Mouse (Mus musculus): ENCODE data around the gene Bcat2. TPM values are rescaled to one million over a fixed set of nuclear protein-coding genes. Genes with fewer than 3 reads are reported as not detected.
A peak's percentile ranks its signal among the peaks of the same experiment; 100 is the strongest.

Bcat2 gene
- polyA plus RNA-seq (2012; fragmentation: generic; extraction: Trizol): 54.1 TPM

GRCm38 (mm10) chr7:45570103-45570741 lies at the start of gene Bcat2:
Gene Bcat2, plus strand, starts transcription at chr7:45570153.
- no peaks in the 10 kb centered on the region for H3K36me3 ChIP-seq (ENCODE audit: control insufficient read depth, insufficient read depth)
- H3K4me2 ChIP-seq (ENCODE audit: low read depth): peak within 1 kb of the TSS; percentile 70
- peaks cover 5% of the 10 kb centered on the region for H3K79me2 ChIP-seq (ENCODE audit: control insufficient read depth, insufficient read depth)
- TF ChIP-seq SRF (IDR thresholded peaks at IDR 0.05; ENCODE audit: control insufficient read depth, insufficient read length, low read depth): no peak
- no peak for TF ChIP-seq TCF3 (IDR thresholded peaks at IDR 0.05; ENCODE audit: insufficient read length, low read depth)
- TF ChIP-seq CEBPB (IDR thresholded peaks at IDR 0.05; ENCODE audit: insufficient read depth, poor library complexity, severe bottlenecking): no peak
- no peak for TF ChIP-seq TCF12 (IDR thresholded peaks at IDR 0.05; ENCODE audit: insufficient read depth, poor library complexity, severe bottlenecking)
- peak in 2 of 3 experiments; percentile 55 to 90 for TF ChIP-seq MYOD1 (IDR thresholded peaks at IDR 0.05; ENCODE audit: control insufficient read depth in 1 of 3, insufficient read length in 2 of 3, low read depth in 2 of 3)
- TF ChIP-seq POLR2AphosphoS2 (IDR thresholded peaks at IDR 0.05; ENCODE audit: insufficient read length, low read depth): peak; percentile 80
- TF ChIP-seq MYOG (IDR thresholded peaks at IDR 0.05; ENCODE audit: control insufficient read depth in 1 of 3, insufficient read depth in 1 of 3, insufficient read length in 2 of 3, low read depth in 2 of 3): peak in 2 of 3 experiments; percentile 44 to 79
- no peak for TF ChIP-seq MAX (IDR thresholded peaks at IDR 0.05; ENCODE audit: low read depth)
- no peak for TF ChIP-seq REST (IDR thresholded peaks at IDR 0.05; ENCODE audit: insufficient read depth, insufficient read length)
- no peak for TF ChIP-seq USF1 (IDR thresholded peaks at IDR 0.05; ENCODE audit: low read depth)
- TF ChIP-seq POLR2A (IDR thresholded peaks at IDR 0.05; ENCODE audit: insufficient read length, low read depth): peak; percentile 77
- TF ChIP-seq E2F4 (IDR thresholded peaks at IDR 0.05; ENCODE audit: insufficient read depth): no peak
- peak within 1 kb of the TSS; percentile 46 for H3K4me3 ChIP-seq
- peak within 1 kb of the TSS; percentile 65 for H3ac ChIP-seq (ENCODE audit: control insufficient read depth, insufficient read length)
- H3K27me3 ChIP-seq (ENCODE audit: control insufficient read depth, insufficient read depth, insufficient read length): no peaks in the 10 kb centered on the region

GRCm38 (mm10) chr7:45520605-45521004 lies 49.3 kb upstream of the Bcat2 start:
- no peaks in the 10 kb centered on the region for H3K27me3 ChIP-seq (ENCODE audit: control insufficient read depth, insufficient read depth, insufficient read length)
- no peak overlapping the region for H3ac ChIP-seq (ENCODE audit: control insufficient read depth, insufficient read length)
- H3K36me3 ChIP-seq (ENCODE audit: control insufficient read depth, insufficient read depth): peaks cover 30% of the 10 kb centered on the region
- no peak overlapping the region for H3K4me3 ChIP-seq
- no peak for TF ChIP-seq TCF3 (IDR thresholded peaks at IDR 0.05; ENCODE audit: insufficient read length, low read depth)
- no peak overlapping the region for H3K4me2 ChIP-seq (ENCODE audit: low read depth)
- peaks cover 24% of the 10 kb centered on the region for H3K79me2 ChIP-seq (ENCODE audit: control insufficient read depth, insufficient read depth)

GRCm38 (mm10) chr7:45521728-45522184 lies 48.2 kb upstream of the Bcat2 start:
- Histone ChIP-seq H3K4me3 (peak overlapping the region; percentile 100), H3ac (ENCODE audit: control insufficient read depth, insufficient read length) (no peak overlapping the region), H3K36me3 (ENCODE audit: control insufficient read depth, insufficient read depth) (peaks cover 30% of the 10 kb centered on the region), H3K27me3 (ENCODE audit: control insufficient read depth, insufficient read depth, insufficient read length) (no peaks in the 10 kb centered on the region), H3K4me2 (ENCODE audit: low read depth) (peak overlapping the region; percentile 83), H3K79me2 (ENCODE audit: control insufficient read depth, insufficient read depth) (peaks cover 28% of the 10 kb centered on the region)
- no peak for TF ChIP-seq REST (IDR thresholded peaks at IDR 0.05; ENCODE audit: insufficient read depth, insufficient read length)
- no peak for TF ChIP-seq USF1 (IDR thresholded peaks at IDR 0.05; ENCODE audit: low read depth)
- TF ChIP-seq MAX (IDR thresholded peaks at IDR 0.05; ENCODE audit: low read depth): no peak
- TF ChIP-seq MYOD1 (IDR thresholded peaks at IDR 0.05; ENCODE audit: control insufficient read depth in 1 of 3, insufficient read length in 2 of 3, low read depth in 2 of 3): no peak
- no peak for TF ChIP-seq TCF3 (IDR thresholded peaks at IDR 0.05; ENCODE audit: insufficient read length, low read depth)
- TF ChIP-seq TCF12 (IDR thresholded peaks at IDR 0.05; ENCODE audit: insufficient read depth, poor library complexity, severe bottlenecking): no peak
- no peak for TF ChIP-seq CEBPB (IDR thresholded peaks at IDR 0.05; ENCODE audit: insufficient read depth, poor library complexity, severe bottlenecking)
- peak; percentile 46 for TF ChIP-seq POLR2A (IDR thresholded peaks at IDR 0.05; ENCODE audit: insufficient read length, low read depth)
- peak; percentile 94 for TF ChIP-seq POLR2AphosphoS2 (IDR thresholded peaks at IDR 0.05; ENCODE audit: insufficient read length, low read depth)
- no peak for TF ChIP-seq E2F4 (IDR thresholded peaks at IDR 0.05; ENCODE audit: insufficient read depth)

GRCm38 (mm10) chr7:45522194-45522752 lies 47.7 kb upstream of the Bcat2 start:
- peak overlapping the region; percentile 100 for H3K4me3 ChIP-seq

More at GRCm38 (mm10) chr7:45522194-45522752, 47.7 kb upstream of the Bcat2 start:
- Histone ChIP-seq H3ac (ENCODE audit: control insufficient read depth, insufficient read length) (no peak overlapping the region), H3K79me2 (ENCODE audit: control insufficient read depth, insufficient read depth) (peaks cover 28% of the 10 kb centered on the region), H3K36me3 (ENCODE audit: control insufficient read depth, insufficient read depth) (peaks cover 30% of the 10 kb centered on the region), H3K27me3 (ENCODE audit: control insufficient read depth, insufficient read depth, insufficient read length) (no peaks in the 10 kb centered on the region), H3K4me2 (ENCODE audit: low read depth) (peak overlapping the region; percentile 83)
- no peak for TF ChIP-seq E2F4 (IDR thresholded peaks at IDR 0.05; ENCODE audit: insufficient read depth)
- peak; percentile 44 for TF ChIP-seq POLR2A (IDR thresholded peaks at IDR 0.05; ENCODE audit: insufficient read length, low read depth)
- TF ChIP-seq USF1 (IDR thresholded peaks at IDR 0.05; ENCODE audit: low read depth): no peak
- no peak for TF ChIP-seq MYOD1 (IDR thresholded peaks at IDR 0.05; ENCODE audit: control insufficient read depth in 1 of 3, insufficient read length in 2 of 3, low read depth in 2 of 3)
- peak; percentile 71 for TF ChIP-seq POLR2AphosphoS2 (IDR thresholded peaks at IDR 0.05; ENCODE audit: insufficient read length, low read depth)
- no peak for TF ChIP-seq MYOG (IDR thresholded peaks at IDR 0.05; ENCODE audit: control insufficient read depth in 1 of 3, insufficient read depth in 1 of 3, insufficient read length in 2 of 3, low read depth in 2 of 3)
- no peak for TF ChIP-seq TCF3 (IDR thresholded peaks at IDR 0.05; ENCODE audit: insufficient read length, low read depth)

Data from myocyte (in vitro differentiated cells).